Mouse (Mus musculus) urinary bladder, adult 18-20 months (tissue): ENCODE data around the gene 1700020D05Rik.
"Not testable (repeated sequence)": the region's sequence is repeated elsewhere in the genome, so short reads cannot be mapped to it uniquely, and the experiment has no call there.

Source experiments
- DNase-seq, 2 experiments: peaks; one replicate each; pipeline ENCODE4 v3.0.0; 2022; ENCODE audit warnings: low spot score in 2 of 2, mixed read lengths in 2 of 2

The 1700020D05Rik gene

GRCm38 (mm10) chr19:5495353-5496051 lies 8.1 kb downstream of the 1700020D05Rik start:
- no peak for DNase-seq

GRCm38 (mm10) chr19:5494314-5494713 lies 9.3 kb downstream of the 1700020D05Rik start:
- no peak for DNase-seq

- not testable (repeated sequence) for DNase-seq
Measured at GRCm38 (mm10) chr19:5493301-5493721, 10.3 kb downstream of the 1700020D05Rik start.

DNA sequence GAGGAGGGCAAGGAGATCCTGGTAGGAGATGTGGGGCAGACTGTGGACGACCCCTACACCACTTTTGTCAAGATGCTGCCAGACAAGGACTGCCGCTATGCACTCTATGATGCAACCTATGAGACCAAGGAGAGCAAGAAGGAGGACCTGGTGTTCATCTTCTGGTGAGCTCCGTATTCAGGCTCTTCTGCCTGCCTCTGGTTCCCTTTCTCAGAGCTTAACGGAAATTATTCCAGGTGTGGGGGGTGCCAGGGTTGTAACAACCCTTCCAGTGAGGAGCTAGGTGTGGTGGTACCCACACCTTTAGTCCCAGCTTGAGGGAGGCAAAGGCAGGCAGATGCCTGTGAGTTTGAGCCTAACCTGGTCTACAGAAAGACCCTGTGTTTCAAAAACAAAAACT lies 10.9 kb downstream of the 1700020D05Rik start:
- no peak for DNase-seq

DNA sequence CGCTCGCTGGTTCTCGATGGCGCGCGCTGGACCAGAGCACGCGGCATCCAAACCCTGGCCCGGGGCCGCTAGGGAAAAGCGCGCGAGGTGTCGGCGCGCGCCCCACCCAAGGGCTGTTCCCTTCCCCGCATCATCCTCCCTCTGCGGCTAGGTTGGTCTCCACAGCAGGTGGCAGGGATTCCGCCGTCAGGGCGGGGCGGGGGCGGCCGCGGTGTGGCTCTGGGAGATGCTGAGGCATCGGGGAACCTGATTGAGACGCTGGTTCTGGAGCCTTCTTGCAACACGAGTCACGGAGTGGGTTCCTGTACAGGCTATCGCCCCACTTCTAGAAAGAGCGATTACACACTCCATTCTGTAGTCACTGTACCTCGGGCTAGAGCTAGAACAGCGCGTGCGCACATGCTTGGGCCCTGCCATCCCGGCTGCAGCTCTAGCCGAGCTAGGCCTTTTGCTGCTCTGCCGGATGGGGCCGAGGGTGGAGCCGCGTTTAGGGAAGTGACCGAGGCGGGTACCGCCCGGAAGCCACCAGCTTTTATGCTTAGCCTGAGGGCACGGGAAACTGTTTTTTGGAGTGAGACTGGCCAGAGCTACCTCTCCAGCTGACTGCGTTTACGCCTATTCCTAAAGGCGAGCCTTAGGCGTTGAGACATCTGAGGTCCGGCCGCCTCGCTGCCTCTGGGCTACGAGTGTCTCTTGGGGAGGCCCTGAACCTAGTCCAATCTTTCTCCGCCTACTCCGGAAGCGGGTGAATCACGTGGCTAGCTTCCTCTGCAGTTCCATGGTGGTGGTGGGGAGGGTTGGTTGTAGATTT lies 12.5 kb downstream of the 1700020D05Rik start:
- peak; percentile 76 to 86 for DNase-seq

DNA sequence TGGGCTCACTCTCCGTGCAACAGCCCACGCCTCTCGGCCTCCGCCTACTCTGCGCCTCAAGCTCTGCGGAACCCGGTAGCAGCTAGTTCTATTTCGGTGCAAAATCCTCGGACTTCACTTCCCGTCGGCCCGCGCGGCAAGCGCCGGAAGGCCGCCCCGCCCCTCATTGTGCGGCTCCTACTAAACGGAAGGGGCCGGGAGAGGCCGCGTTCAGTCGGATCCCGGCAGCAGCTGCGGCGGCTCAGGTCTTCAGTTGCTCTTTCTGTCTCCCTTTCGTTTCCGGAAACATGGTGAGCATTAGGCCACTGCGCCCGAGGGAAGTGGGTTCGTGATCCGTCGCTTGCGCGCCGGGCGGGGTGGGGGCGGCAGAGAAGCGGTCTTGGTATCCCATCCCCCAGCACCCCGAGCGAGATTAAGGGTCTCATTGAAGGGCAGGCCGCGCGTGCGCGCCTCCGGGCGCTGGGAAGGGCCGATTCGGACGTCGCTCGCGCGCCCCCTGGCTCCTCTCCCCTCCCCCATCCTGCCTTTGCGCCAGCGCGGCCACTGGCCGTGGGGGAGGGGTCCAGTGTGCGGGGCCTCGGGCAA lies 13.2 kb downstream of the 1700020D05Rik start, which contains the start of gene Cfl1:
Gene Cfl1 (plus strand): TSS at position 143 of the 585 bp plus-strand sequence.
- DNase-seq, result peak; percentile 87 to 92

GRCm38 (mm10) chr19:5489721-5490120 lies 13.9 kb downstream of the 1700020D05Rik start:
- not testable (repeated sequence) for DNase-seq

DNA sequence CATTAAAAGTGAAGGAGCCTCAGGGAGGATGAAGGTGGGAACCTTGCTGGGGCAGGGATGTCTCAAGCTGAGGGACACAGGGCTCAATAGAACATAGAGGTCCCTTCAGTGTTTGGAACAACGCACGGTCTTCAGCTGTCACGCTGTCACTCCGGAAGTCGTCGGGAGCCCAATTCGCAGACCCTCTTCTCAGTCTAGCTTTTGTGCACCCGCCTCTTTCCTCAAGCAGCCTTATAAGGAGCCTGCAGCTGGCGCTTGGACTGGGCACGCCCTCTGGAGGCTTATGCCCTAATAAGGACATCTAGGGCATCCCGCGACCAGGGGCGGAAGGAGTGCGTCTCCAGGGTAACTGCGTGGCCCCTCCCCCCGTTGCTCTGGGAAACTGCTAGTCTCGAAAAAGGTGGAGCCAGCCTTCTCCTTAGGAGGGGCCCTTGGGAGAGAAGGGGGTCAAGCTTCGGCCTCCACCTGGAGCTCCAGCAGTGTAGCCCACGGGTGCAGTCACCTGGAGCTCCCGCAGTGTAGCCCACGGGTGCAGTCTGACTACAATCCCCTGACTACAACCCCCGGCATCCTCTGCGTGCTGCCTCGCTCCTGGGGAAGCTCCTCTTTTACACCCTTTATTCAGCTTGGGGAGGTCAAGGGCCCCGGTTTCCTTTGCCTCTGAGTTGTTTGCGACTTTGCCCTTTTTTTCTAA lies 14.6 kb downstream of the 1700020D05Rik start:
- DNase-seq, result peak; percentile 97

- peak; percentile 93 to 94 for DNase-seq
Measured at GRCm38 (mm10) chr19:5487768-5488550, 15.6 kb downstream of the 1700020D05Rik start, which contains the start of gene Mus81. Gene Mus81, minus strand, starts transcription at chr19:5488402.

DNA sequence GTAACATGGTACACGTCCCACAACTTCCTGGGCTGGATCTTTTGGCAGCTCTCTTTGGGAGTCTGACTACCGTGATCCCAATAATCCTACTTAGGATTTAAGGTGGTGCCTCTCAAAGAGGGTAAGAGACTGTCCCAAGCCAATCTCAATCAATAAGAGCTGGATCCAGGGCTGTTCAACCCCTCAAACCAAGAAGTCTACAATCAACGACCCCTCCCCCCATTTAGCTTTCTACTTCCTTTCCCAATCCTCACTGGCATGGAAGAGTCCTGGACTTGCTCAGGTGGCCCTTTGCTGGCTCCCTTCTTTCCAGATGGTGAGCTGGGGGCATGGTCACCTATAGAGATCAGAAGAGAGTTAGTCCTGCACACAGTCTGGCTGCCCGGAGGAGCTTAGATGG lies 16.8 kb downstream of the 1700020D05Rik start:
- no peak for DNase-seq

DNA sequence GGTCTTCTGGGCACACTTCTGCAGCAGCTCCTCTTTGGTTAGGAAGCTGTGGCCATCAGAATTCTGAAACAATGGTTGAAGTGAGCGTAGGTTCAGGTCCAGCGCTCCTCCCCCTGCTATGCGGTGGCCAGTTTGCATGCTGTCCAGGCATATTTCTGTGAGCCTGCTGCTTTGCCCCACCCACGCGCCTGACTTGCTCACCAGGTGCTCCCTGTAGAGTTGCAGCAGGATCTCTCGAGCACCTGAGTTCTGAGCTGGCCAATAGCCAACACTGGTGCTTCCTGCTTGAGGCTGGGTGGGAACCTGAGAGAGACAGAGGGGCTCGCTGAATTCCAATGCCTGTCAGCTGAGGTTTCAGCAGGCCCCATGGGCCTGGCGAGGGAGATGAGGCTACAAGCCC lies 17.3 kb downstream of the 1700020D05Rik start:
- no peak for DNase-seq

- DNase-seq, result no peak
Measured at GRCm38 (mm10) chr19:5485821-5486220, 17.8 kb downstream of the 1700020D05Rik start.

- DNase-seq, result no peak
Measured at GRCm38 (mm10) chr19:5485371-5485770, 18.2 kb downstream of the 1700020D05Rik start.

DNA sequence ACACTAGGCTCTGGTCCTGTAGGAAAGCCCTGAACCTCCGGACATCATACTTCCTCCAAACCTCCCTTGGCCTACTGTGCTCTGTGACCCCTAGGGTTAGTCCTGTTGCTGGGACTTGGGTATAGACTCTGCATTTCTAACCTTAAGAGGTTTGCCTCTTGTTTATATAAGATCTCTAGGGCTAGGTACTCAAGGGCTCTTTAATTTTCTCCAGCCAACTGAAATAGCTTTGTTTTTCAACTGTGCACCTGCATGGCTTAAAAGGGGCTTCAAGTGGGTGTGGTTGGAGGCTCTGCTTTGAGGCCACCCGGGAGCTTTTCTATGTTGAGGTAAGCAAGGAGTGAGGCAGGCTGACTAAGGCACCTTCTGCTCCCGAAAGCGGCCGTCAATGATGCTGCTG lies 19.1 kb downstream of the 1700020D05Rik start:
- DNase-seq, result no peak

GRCm38 (mm10) chr19:5483386-5484359 lies 19.9 kb downstream of the 1700020D05Rik start:
- no peak for DNase-seq

GRCm38 (mm10) chr19:5481398-5481797 lies 22.2 kb downstream of the 1700020D05Rik start:
- DNase-seq, result no peak

- no peak for DNase-seq
Measured at GRCm38 (mm10) chr19:5480016-5480415, 23.6 kb downstream of the 1700020D05Rik start.

- peak in 1 of 2 experiments; percentile 36 for DNase-seq
Measured at GRCm38 (mm10) chr19:5477668-5478300, 25.8 kb downstream of the 1700020D05Rik start.

DNA sequence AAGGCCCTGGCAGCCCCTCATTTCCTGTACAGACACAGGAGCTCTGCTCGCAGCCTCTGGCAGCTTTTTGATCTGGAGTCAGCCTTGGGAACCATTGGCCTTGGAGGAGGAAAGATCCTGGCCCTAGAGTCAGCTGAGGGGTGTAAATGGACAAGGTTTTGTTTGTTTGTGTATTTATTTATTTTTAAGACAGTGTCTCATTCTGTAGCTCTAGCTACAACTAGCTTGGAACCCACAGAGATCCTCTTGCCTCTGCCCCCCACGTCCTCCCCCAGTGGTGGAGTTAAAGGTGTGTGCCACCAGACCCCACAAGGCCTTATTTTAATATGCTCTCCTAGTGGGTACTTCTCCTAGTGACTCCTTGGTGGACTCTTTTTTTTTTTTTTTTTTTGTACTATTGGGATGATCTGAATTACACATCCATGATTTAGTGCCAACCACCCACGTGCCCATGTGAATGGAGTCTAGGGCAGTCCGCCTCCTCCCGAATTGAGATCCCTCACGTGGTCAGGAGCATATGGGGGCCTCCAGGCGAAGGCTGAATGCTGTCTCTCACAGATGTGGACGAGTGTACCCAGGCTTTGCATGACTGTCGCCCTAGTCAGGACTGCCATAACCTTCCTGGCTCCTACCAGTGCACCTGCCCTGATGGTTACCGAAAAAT lies 26.5 kb downstream of the 1700020D05Rik start:
- DNase-seq, result no peak
